Mouse (Mus musculus): Measurements from ENCODE around the gene Senp7. TPM values are rescaled to one million over a fixed set of nuclear protein-coding genes. Genes with fewer than 3 reads are reported as not detected.
"Not testable (repeated sequence)": the region's sequence is repeated elsewhere in the genome, so short reads cannot be mapped to it uniquely, and the experiment has no call there.

The Senp7 gene
- polyA plus RNA-seq (2015; fragmentation: Nextera tagmentation; extraction: Ambion mirVana), result 24.0 and 26.4 TPM in 2 replicates

DNA sequence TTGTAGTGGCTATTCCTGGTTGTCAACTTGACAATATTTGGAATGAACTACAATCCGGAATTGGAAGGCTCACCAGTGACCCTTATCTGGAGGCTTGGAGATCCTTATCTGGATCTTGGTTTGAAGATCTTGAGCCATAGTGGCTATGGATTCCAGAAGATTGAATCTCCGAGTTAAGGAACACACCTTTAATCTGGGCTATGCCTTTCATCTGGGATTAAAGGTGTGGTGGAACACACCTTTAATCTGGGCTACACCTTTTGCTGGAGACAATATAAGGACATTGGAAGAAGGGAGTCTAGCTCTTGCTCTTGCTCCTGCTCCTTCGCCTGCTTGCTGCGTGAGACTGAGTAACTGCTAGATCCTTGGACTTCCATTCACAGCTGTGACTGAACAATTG is at the start of gene Senp7:
Gene Senp7, plus strand, starts transcription at position 301 of the 400 bp plus-strand sequence.
- H3K4me3 ChIP-seq (replicated peaks; ENCODE audit: low read depth, low read length); H3K9me3 ChIP-seq (replicated peaks; ENCODE audit: low read length); H3K4me1 ChIP-seq (replicated peaks; ENCODE audit: insufficient read depth, low read length); H3K27me3 ChIP-seq (ENCODE audit: insufficient read depth, low read length); ATAC-seq (replicated peaks; ENCODE audit: low FRiP score, low read depth); H3K27ac ChIP-seq; H3K4me2 ChIP-seq (ENCODE audit: low read length); H3K36me3 ChIP-seq (ENCODE audit: insufficient read depth, low read length); H3K9ac ChIP-seq (ENCODE audit: low read depth, low read length); DNase-seq (ENCODE audit: low spot score): not testable (repeated sequence)
- WGBS, result no CpG with 5 or more reads among the region's 4 CpGs

DNA sequence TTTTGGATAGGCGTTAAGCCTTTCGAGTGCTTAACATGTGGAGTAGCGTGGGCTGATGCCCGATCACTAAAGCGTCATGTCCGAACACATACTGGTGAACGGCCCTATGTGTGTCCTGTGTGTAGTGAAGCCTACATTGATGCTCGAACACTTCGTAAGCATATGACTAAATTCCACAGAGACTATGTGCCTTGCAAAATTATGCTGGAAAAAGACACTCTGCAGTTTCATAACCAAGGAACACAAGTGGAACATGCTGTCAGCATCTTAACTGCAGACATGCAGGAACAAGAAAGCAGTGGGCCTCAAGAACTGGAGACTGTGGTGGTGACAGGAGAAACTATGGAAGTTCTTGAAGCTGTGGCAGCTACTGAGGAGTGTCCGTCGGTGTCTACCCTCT is 41.3 kb upstream of the Senp7 start:
- no peak overlapping the region for H3K4me3 ChIP-seq (replicated peaks; ENCODE audit: low read depth, low read length)
- no peak overlapping the region for H3K27ac ChIP-seq
- H3K4me2 ChIP-seq (ENCODE audit: low read length), result no peak overlapping the region
- 95% methylated on average over 11 of the region's 11 CpGs for WGBS
- DNase-seq (ENCODE audit: low spot score) (no peak), ATAC-seq (replicated peaks; ENCODE audit: low FRiP score, low read depth) (no peak)
- H3K36me3 ChIP-seq (ENCODE audit: insufficient read depth, low read length), result peaks cover 24% of the 10 kb centered on the region
- H3K9me3 ChIP-seq (replicated peaks; ENCODE audit: low read length), result no peaks in the 10 kb centered on the region
- no peaks in the 10 kb centered on the region for H3K27me3 ChIP-seq (ENCODE audit: insufficient read depth, low read length)
- H3K9ac ChIP-seq (ENCODE audit: low read depth, low read length), result no peak overlapping the region
- no peak for TF ChIP-seq CTCF (IDR thresholded peaks at IDR 0.05; ENCODE audit: low read depth)
- H3K4me1 ChIP-seq (replicated peaks; ENCODE audit: insufficient read depth, low read length), result no peaks in the 10 kb centered on the region

DNA sequence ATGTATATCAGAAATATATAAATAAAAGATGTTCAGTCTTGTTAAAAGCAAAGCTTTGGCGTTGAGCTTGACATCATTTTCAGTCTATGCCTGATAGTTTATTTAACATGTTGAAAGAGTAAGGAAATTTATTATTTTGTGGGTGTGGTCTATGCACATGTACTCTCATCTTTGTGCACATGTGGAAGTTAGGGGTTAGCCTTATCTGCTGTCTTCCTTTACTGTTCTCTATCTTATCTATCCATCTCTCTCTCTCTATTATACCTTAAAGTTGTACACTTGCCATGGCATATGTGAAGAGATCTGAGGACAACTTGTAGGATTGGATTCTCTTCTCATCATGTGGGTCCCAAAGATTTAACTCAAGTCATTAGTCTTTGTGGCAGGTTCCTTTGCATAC is 39.3 kb upstream of the Senp7 start:
- ATAC-seq (replicated peaks; ENCODE audit: low FRiP score, low read depth) (no peak), DNase-seq (ENCODE audit: low spot score) (no peak)
- Histone ChIP-seq H3K27ac (no peak overlapping the region), H3K4me2 (ENCODE audit: low read length) (no peak overlapping the region), H3K9me3 (replicated peaks; ENCODE audit: low read length) (no peaks in the 10 kb centered on the region), H3K9ac (ENCODE audit: low read depth, low read length) (no peak overlapping the region), H3K4me1 (replicated peaks; ENCODE audit: insufficient read depth, low read length) (no peaks in the 10 kb centered on the region), H3K4me3 (replicated peaks; ENCODE audit: low read depth, low read length) (no peak overlapping the region), H3K27me3 (ENCODE audit: insufficient read depth, low read length) (no peaks in the 10 kb centered on the region), H3K36me3 (ENCODE audit: insufficient read depth, low read length) (peaks cover 19% of the 10 kb centered on the region)
- WGBS, result 86% methylated on average over 1 of the region's 1 CpGs
- TF ChIP-seq CTCF (IDR thresholded peaks at IDR 0.05; ENCODE audit: low read depth), result no peak

DNA sequence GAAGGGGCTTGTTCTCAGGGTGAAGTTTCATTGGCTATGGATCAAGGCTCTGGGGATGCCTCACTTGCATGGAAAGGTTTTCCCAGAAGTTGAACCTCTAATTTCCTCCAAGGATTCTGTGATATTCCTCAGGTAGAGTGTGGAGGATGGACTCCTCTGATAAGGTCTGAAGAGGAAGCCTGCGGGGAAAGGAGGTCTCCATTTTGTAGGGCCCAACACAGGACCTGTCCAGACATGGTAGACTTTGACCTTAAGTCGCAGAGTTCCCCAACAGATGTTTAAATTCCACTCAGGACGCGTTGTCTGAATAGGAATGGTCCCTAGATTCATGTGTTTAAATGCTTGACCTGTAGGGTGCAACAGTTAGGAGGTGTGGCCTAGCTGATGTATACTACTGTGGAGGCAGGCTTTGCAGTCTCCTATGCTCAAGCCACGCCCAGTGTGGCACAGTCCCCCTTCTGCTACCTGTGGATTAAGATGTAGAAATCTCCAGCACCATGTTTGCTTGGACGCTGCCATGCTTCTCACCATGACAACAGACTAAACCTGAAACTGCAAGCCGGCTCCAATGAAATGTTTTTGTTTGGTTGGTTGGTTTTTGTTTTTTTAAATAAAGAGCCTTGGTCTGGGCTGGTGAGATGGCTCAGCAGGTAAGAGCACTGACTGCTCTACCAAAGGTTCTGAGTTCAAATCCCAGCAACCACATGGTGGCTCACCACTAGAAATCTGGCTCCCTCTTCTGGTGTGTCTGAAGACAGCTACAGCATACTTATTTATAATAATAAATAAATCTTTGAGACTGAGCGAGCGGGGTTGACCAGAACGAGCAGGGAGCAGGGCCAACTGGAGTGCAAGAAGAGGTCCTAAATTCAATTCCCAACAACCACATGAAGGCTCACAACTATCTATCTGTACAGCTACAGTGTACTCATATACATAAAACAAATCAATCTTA is 35.1 kb upstream of the Senp7 start:
- H3K27me3 ChIP-seq (ENCODE audit: insufficient read depth, low read length), result no peaks in the 10 kb centered on the region
- H3K9me3 ChIP-seq (replicated peaks; ENCODE audit: low read length), result no peaks in the 10 kb centered on the region
- H3K36me3 ChIP-seq (ENCODE audit: insufficient read depth, low read length), result peaks cover 9% of the 10 kb centered on the region
- H3K4me3 ChIP-seq (replicated peaks; ENCODE audit: low read depth, low read length), result no peak overlapping the region
- no peak overlapping the region for H3K9ac ChIP-seq (ENCODE audit: low read depth, low read length)
- H3K4me2 ChIP-seq (ENCODE audit: low read length), result no peak overlapping the region
- TF ChIP-seq CTCF (IDR thresholded peaks at IDR 0.05; ENCODE audit: low read depth), result 0 out of 2 replicates have a peak, but pooled peaks have one; percentile 1
- peak; percentile 57 for ATAC-seq (replicated peaks; ENCODE audit: low FRiP score, low read depth)
- DNase-seq (ENCODE audit: low spot score), result no peak
- H3K4me1 ChIP-seq (replicated peaks; ENCODE audit: insufficient read depth, low read length), result no peaks in the 10 kb centered on the region
- no peak overlapping the region for H3K27ac ChIP-seq
- WGBS, result 87% methylated on average over 10 of the region's 10 CpGs

DNA sequence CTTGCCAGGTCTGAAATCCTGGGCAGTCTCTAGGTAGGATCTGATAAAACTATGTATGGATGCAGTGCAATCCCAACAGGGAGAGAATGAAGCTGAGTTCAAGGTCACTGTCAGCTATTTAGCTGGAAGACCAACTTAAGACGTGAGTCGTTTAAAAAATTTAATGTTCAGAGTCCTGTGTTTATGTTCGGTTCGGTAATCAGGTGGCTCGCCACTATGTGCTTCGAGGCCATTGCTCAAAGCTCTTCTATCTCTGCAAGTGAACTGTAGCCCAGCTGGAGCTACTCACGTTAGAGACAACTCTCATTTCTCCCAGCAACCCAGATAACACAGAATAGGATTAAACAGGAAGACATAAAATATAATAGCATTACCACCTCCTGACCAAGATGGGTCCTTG is 34.1 kb upstream of the Senp7 start:
- peak; percentile 24 for DNase-seq (ENCODE audit: low spot score)
- TF ChIP-seq CTCF (IDR thresholded peaks at IDR 0.05; ENCODE audit: low read depth), result no peak
- Histone ChIP-seq H3K27me3 (ENCODE audit: insufficient read depth, low read length) (no peaks in the 10 kb centered on the region), H3K27ac (no peak overlapping the region), H3K9ac (ENCODE audit: low read depth, low read length) (no peak overlapping the region), H3K4me2 (ENCODE audit: low read length) (no peak overlapping the region), H3K4me1 (replicated peaks; ENCODE audit: insufficient read depth, low read length) (no peaks in the 10 kb centered on the region), H3K9me3 (replicated peaks; ENCODE audit: low read length) (no peaks in the 10 kb centered on the region), H3K36me3 (ENCODE audit: insufficient read depth, low read length) (peaks cover 17% of the 10 kb centered on the region), H3K4me3 (replicated peaks; ENCODE audit: low read depth, low read length) (no peak overlapping the region)
- WGBS, result 64% methylated on average over 7 of the region's 7 CpGs
- ATAC-seq (replicated peaks; ENCODE audit: low FRiP score, low read depth), result no peak

DNA sequence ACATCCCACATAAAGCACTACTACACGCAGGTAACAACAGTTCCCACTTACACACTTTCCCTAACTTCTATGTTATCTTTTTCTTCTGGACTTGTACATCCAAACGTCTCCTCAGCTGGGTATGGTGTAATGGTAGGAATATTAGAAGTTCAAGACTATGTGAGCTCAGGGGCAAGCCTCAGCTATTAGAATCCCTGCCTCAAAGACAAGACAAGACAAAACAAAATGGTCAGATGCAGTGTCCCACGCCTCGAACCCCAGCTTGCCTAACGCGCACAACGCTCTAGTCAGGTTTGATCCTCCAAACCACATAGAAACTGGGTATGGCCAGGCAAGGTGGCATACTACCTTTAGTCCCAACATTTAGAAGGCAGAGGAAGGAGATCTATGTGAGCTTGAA is 28.5 kb upstream of the Senp7 start:
- H3K36me3 ChIP-seq (ENCODE audit: insufficient read depth, low read length), result peaks cover 22% of the 10 kb centered on the region
- TF ChIP-seq CTCF (IDR thresholded peaks at IDR 0.05; ENCODE audit: low read depth), result no peak
- WGBS, result 96% methylated on average over 7 of the region's 7 CpGs

More for the DNA sequence above, 28.5 kb upstream of the Senp7 start:
- ATAC-seq (replicated peaks; ENCODE audit: low FRiP score, low read depth) (no peak), DNase-seq (ENCODE audit: low spot score) (no peak)
- Histone ChIP-seq H3K4me2 (ENCODE audit: low read length) (no peak overlapping the region), H3K9me3 (replicated peaks; ENCODE audit: low read length) (no peaks in the 10 kb centered on the region), H3K27ac (no peak overlapping the region), H3K9ac (ENCODE audit: low read depth, low read length) (no peak overlapping the region), H3K27me3 (ENCODE audit: insufficient read depth, low read length) (no peaks in the 10 kb centered on the region), H3K4me1 (replicated peaks; ENCODE audit: insufficient read depth, low read length) (no peaks in the 10 kb centered on the region), H3K4me3 (replicated peaks; ENCODE audit: low read depth, low read length) (no peak overlapping the region)

Measured in kidney, postnatal 0 days (tissue).